Mouse (Mus musculus) urinary bladder, adult 2 months (tissue): ENCODE measurements at regions not wholly inside any gene's neighbourhood (a gene's known extent, or its start where the extent isn't known, plus 50 kb on each side); places are given as distances from the start of the nearest gene placed in this dataset.
A peak's percentile ranks its signal among the peaks of the same experiment; 100 is the strongest.

Experiments used
- DNase-seq: peaks from one replicate; pipeline ENCODE4 v3.0.0; 2022; ENCODE audit warnings: low spot score

GRCm38 (mm10) chr6:116767738-116768522 lies 51.2 kb upstream of the Tmem72 start:
- peak; percentile 65 for DNase-seq

- no peak for DNase-seq
Measured at GRCm38 (mm10) chr6:116774954-116775675, 58.4 kb upstream of the Tmem72 start.

- no peak for DNase-seq
Measured at GRCm38 (mm10) chr6:116786553-116787335, 70.0 kb upstream of the Tmem72 start.

- DNase-seq: no peak
Measured at GRCm38 (mm10) chr6:116793321-116793960, 76.7 kb upstream of the Tmem72 start.

GRCm38 (mm10) chr6:116793961-116794336 lies 77.2 kb upstream of the Tmem72 start:
- no peak for DNase-seq

- DNase-seq: no peak
Measured at GRCm38 (mm10) chr6:116821215-116821912, 104.7 kb upstream of the Tmem72 start.

GRCm38 (mm10) chr6:116822605-116823004 lies 105.9 kb upstream of the Tmem72 start:
- DNase-seq: no peak

GRCm38 (mm10) chr6:116825628-116826027 lies 108.9 kb upstream of the Tmem72 start:
- no peak for DNase-seq

- peak; percentile 29 for DNase-seq
Measured at GRCm38 (mm10) chr6:116829341-116829740, 112.6 kb upstream of the Tmem72 start.

- DNase-seq: no peak
Measured at GRCm38 (mm10) chr6:116845990-116846862, 129.5 kb upstream of the Tmem72 start.

- no peak for DNase-seq
Measured at GRCm38 (mm10) chr6:116848538-116849093, 131.9 kb upstream of the Tmem72 start.

- DNase-seq: no peak
Measured at GRCm38 (mm10) chr6:116854029-116854428, 137.3 kb upstream of the Tmem72 start.

- no peak for DNase-seq
Measured at GRCm38 (mm10) chr6:116856093-116856492, 139.4 kb upstream of the Tmem72 start.

- DNase-seq: no peak
Measured at GRCm38 (mm10) chr6:116856917-116857491, 140.3 kb upstream of the Tmem72 start.

- DNase-seq: no peak
Measured at GRCm38 (mm10) chr6:116863130-116863529, 146.4 kb upstream of the Tmem72 start.

- no peak for DNase-seq
Measured at GRCm38 (mm10) chr6:116863626-116864025, 146.9 kb upstream of the Tmem72 start.

- no peak for DNase-seq
Measured at GRCm38 (mm10) chr6:116893299-116893698, 176.6 kb upstream of the Tmem72 start.

- DNase-seq: no peak
Measured at GRCm38 (mm10) chr6:116894252-116894651, 177.5 kb upstream of the Tmem72 start.

GRCm38 (mm10) chr6:116895114-116895513 lies 178.4 kb upstream of the Tmem72 start:
- DNase-seq: no peak
